Mouse (Mus musculus): Measurements from ENCODE around the gene Tmem86b. TPM values are rescaled to one million over a fixed set of nuclear protein-coding genes. Genes with fewer than 3 reads are reported as not detected.
A peak's percentile ranks its signal among the peaks of the same experiment; 100 is the strongest.

The Tmem86b gene
- total and polyA plus RNA-seq, 3 experiments: 4.3 to 10.6 (median 5.9) TPM

DNA sequence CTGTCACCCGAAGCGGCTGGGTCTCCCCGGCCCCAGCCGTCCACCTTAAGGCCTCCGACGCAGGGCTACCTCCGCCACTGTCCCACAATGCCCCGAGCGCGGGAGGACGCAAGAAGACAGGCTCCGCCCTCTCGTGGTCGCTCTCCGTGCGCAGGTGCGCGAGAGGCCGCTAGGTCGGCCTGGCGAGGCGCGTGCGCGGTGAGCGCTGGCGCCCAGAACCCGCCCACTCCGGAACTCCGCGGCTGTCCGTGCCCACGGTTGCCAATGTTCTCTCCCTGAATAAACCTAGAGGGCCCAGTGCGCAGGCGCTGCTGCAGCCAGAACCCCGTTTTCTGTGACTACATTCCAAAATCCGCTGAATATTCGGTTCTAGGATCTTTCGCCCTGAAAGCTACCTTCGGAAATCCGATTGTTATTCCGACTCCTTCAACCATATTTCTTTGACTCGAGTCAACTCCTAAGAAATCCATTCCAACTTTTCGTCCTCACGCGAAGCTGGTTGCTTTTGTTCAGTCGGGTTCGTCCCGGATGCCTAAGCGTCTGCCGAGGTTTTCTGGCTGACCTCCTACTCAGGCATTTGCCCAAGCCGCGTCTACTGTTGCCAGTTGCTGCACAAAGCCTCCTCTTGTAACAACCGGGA is 27.8 kb upstream of the Tmem86b start, which contains the start of gene Ppp6r1 (continued):
- TF ChIP-seq KAT2A (IDR thresholded peaks at IDR 0.05; ENCODE audit: insufficient replicate concordance, low read length): 0 out of 2 replicates have a peak, but pooled peaks have one; percentile 48
- no peak for TF ChIP-seq ZC3H11A (IDR thresholded peaks at IDR 0.05; ENCODE audit: low read depth, low read length)
- no peak for TF ChIP-seq GABPA (IDR thresholded peaks at IDR 0.05; ENCODE audit: insufficient replicate concordance, low read depth, low read length)
- 0 out of 2 replicates have a peak, but pooled peaks have one; percentile 41 for TF ChIP-seq MYC (IDR thresholded peaks at IDR 0.05; ENCODE audit: low read depth, low read length)
- no peak for TF ChIP-seq CHD2 (IDR thresholded peaks at IDR 0.05; ENCODE audit: low read length)
- TF ChIP-seq PAX5 (IDR thresholded peaks at IDR 0.05; ENCODE audit: low read length): no peak
- no peak for TF ChIP-seq USF2 (conservative IDR thresholded peaks at IDR 0.05; ENCODE audit: low read depth, low read length)
- TF ChIP-seq JUND (conservative IDR thresholded peaks at IDR 0.05; ENCODE audit: low read depth, low read length): no peak
- TF ChIP-seq E2F4 (IDR thresholded peaks at IDR 0.05; ENCODE audit: insufficient replicate concordance, low read depth, low read length): no peak
- no peak for TF ChIP-seq UBTF (IDR thresholded peaks at IDR 0.05; ENCODE audit: low read depth, low read length)
- TF ChIP-seq CHD1 (IDR thresholded peaks at IDR 0.05; ENCODE audit: low read depth, low read length): no peak
- no peak for TF ChIP-seq USF1 (IDR thresholded peaks at IDR 0.05; ENCODE audit: low read depth, low read length)
- TF ChIP-seq CTCF (conservative IDR thresholded peaks at IDR 0.05 in 1 of 2, IDR thresholded peaks at IDR 0.05 in 1 of 2; ENCODE audit: low read depth in 2 of 2, low read length in 2 of 2): 0 out of 4 replicates have a peak, but pooled peaks of 1 of the 2 experiments have one; percentile 6
- TF ChIP-seq HCFC1 (IDR thresholded peaks at IDR 0.05; ENCODE audit: low read depth, low read length): peak; percentile 73

DNA sequence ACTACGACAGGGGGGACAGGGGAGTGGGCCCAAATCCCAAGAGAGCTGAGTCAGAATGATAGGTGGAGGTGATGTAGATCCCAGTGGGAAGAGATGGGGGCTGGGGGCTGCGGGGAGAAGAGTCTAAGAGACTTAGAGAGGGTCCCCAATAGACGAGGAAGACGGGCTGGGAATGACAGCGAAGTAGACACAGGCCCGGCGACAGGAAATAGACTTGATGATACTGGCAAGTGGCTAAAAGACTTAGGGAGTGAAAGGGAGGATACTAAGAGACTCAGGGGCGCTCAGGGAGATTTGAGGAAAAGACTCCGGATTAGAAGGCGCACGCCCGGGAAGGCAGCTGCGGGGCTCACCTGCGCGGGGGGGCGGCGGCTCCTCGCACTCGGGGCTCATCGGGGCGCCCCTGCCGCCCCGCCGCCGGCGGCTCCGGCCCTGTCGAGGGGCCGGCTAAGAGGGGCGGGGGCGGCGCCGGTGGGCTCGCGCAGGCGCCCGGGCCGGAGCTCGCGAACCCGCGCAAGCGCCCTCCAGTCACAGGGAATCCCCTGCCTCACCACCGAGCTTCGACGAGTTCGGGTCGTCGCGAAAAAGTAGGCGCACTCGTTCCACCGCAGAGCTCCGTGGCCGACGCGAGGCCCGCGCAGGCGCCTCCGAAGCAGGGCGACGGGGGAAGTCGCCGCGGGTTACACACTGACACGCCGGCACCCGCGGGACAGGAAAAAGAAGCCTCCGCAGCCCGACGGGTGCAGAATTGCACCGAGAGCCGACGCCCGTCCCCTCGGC is 27.1 kb upstream of the Tmem86b start:
- H3K36me3 ChIP-seq (replicated peaks in 1 of 2; ENCODE audit: control insufficient read depth in 1 of 2, insufficient read depth in 1 of 2, low read length in 1 of 2): peaks cover 11 to 37% of the 10 kb centered on the region in 2 experiments
- in situ Hi-C loops (cut with MboI; ENCODE audit: low pct_ligation_motif_present, low pct_unique_long_range_greater_than_20kb, low sequenced_read_pairs): no loop called here
- no peaks in the 10 kb centered on the region for H3K9me3 ChIP-seq (replicated peaks; ENCODE audit: low read length)
- H3K4me2 ChIP-seq (ENCODE audit: insufficient read depth, low read depth, poor library complexity, severe bottlenecking): peak overlapping the region; percentile 90
- peak overlapping the region; percentile 98 for H3K9ac ChIP-seq (ENCODE audit: insufficient read depth, low read depth)
- dilution Hi-C loops (cut with MboI; ENCODE audit: extremely low pct_ligation_motif_present, extremely low pct_unique_long_range_greater_than_20kb, low sequenced_read_pairs): no loop called here
- H3K27ac ChIP-seq (ENCODE audit: insufficient read depth, low read depth): peak overlapping the region; percentile 83
- H3K27me3 ChIP-seq (replicated peaks): no peaks in the 10 kb centered on the region
- H3K4me3 ChIP-seq (replicated peaks in 1 of 3; ENCODE audit: low read depth in 2 of 3, low read length in 2 of 3, poor library complexity in 1 of 3): peak overlapping the region; percentile 80 to 94 (median 93)
- DNase-seq (ENCODE audit: extremely low read depth): peak; percentile 34
- H3K4me1 ChIP-seq (ENCODE audit: control insufficient read depth in 1 of 2, insufficient read depth in 2 of 2): peaks cover 10 to 62% of the 10 kb centered on the region in 2 experiments
- TF ChIP-seq SIN3A (IDR thresholded peaks at IDR 0.05; ENCODE audit: low read length) (peak; percentile 39; the same call in 1 of the 2 replicates), NRF1 (IDR thresholded peaks at IDR 0.05; ENCODE audit: low read depth, low read length) (peak; percentile 82), MEF2A (IDR thresholded peaks at IDR 0.05; ENCODE audit: borderline replicate concordance, low read depth, low read length) (peak; percentile 26; the same call in 1 of the 2 replicates), PAX5 (IDR thresholded peaks at IDR 0.05; ENCODE audit: low read length) (no peak), BHLHE40 (IDR thresholded peaks at IDR 0.05; ENCODE audit: low read depth, low read length) (no peak; the same call in 1 of the 2 replicates)
- H3K79me2 ChIP-seq (replicated peaks; ENCODE audit: control insufficient read depth, extremely low read depth, insufficient read depth, poor library complexity, severe bottlenecking): peaks cover 48% of the 10 kb centered on the region

All from CH12.LX (cell line).